Mouse (Mus musculus): ENCODE results near the gene Adat3.

DNA sequence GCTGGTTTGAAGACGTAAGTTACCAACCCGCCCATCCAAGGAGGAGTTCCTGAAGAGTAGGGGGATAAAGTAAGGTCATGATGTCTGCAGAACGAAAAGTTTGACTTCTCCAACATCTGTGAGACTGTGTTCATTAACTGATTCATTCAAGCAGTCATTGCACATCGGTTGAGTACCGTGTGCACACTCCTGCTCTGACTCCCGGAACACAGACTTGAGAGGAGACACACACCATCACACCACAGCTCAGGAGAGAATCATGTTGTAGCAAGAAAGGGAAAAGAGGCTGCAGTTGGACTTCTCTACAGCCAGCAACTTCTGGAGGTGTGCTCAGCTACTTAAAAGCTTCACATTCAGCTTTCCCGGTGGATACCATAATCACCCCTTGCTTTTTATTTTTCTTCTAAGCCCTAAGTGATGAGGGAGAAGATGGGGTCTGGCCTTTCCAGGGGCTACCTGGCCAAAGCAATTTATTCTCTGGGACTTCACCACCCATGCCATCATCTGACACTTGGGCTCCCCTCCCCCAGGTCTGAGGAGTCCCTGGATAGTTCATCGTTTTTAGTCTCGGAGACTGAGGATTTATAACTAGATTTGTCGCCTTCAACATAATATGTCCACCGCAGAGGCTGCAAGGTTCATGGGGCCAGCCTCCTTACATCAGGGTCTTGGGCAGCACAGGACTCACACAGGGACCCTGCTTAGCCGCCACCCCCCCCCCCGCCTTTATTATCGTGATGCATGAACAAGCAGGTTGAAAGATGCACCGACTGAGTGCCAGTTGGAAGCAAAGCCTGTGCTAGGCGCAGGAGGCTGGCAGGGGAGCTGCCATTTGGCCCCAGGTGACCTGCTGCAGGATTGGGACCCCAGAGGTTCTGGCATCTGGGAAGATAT, 18.4 kb downstream of the Adat3 start:
- no peak for TF ChIP-seq CTCF (IDR thresholded peaks at IDR 0.05; ENCODE audit: low read depth, low read length)
- TF ChIP-seq GATA1 (IDR thresholded peaks at IDR 0.05; ENCODE audit: borderline replicate concordance, low read length): no peak
